Mouse (Mus musculus): ENCODE measurements around the gene Serpinb1a. TPM values are rescaled to one million over a fixed set of nuclear protein-coding genes. Genes with fewer than 3 reads are reported as not detected.

Serpinb1a gene
- polyA plus RNA-seq, 1 experiment, result 18.0 TPM

- no peak for DNase-seq (ENCODE audit: low spot score)
Observed at GRCm38 (mm10) chr13:32839314-32839713, 11.7 kb downstream of the Serpinb1a start.

DNA sequence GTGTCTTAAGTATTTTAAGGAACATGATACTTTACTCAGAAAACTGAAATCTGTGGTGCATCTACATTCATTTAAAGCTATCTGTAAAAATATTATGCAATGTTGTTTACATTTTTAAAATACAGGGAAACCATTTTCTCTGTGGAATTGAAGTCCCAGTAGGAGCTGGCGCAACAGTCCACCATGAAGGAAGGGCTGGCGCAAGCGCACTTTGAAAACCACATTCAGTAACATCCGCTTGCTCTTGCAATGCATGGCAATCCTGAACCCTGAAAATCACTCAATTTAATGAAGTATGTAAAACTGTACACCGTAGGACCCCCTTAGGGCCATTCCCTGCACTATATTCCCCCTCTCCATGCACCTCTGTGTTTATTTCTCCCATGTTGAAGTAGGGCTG lies 16.5 kb downstream of the Serpinb1a start:
- DNase-seq (ENCODE audit: low spot score), result no peak

GRCm38 (mm10) chr13:32833237-32833636 lies 17.7 kb downstream of the Serpinb1a start:
- DNase-seq (ENCODE audit: low spot score), result no peak

- no peak for DNase-seq (ENCODE audit: low spot score)
Observed at GRCm38 (mm10) chr13:32832776-32833175, 18.2 kb downstream of the Serpinb1a start.

DNA sequence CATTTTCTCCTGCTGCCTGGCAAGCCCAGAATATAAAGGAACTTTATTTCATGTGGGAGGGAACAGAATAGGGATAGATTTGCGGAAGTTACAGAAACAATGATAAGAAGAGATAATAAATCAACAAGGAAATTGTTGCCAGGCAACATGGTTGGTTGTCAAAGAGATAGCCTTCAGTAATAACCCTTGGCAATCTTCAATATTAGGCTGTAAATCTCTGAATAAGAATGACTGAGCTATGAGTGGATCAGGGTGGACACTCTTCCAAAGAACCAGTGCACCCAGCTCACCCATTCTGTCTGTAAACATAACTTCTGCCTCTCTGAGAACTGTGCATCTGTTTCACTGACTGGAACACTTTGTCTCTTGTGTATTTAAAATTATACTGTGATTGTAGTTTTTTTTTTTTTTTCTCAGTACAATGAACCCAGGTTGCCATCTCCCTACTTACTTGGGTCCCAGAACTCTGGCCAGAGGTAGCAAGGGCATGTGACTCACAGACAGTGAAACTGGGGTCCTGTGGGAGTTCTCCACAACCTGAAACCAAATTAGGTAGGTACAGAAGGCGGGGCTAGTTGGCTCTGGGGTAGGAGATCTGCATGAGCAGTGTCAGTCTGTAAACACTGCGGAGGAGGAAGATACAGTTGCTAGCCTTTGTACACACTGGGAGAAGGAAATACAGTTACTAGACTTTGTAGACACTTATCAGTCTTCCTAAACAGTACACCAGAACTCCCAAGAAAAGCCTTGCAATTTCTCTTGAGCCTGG lies 19.3 kb downstream of the Serpinb1a start:
- DNase-seq (ENCODE audit: low spot score), result no peak

DNA sequence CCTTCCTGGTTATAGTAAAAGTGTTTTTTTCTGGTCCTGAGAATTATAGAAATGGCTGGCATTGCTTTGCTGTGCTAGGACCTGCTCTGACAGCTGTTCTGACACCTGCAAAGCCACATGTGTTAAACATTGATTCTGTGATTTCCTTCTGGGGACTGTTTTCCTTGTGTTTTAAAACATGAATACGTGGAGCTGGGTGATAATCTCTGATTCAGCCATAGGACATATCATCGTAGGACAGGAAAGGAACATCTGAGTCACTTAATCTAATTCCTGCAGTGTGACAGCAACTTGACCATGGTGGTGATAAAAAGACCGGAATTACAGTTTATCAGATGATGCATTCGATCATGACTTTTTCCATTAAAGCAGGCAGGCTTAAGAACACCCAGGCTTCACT lies 22.1 kb downstream of the Serpinb1a start:
- no peak for DNase-seq (ENCODE audit: low spot score)

- DNase-seq (ENCODE audit: low spot score), result no peak
Observed at GRCm38 (mm10) chr13:32827951-32828350, 23.0 kb downstream of the Serpinb1a start.

DNA sequence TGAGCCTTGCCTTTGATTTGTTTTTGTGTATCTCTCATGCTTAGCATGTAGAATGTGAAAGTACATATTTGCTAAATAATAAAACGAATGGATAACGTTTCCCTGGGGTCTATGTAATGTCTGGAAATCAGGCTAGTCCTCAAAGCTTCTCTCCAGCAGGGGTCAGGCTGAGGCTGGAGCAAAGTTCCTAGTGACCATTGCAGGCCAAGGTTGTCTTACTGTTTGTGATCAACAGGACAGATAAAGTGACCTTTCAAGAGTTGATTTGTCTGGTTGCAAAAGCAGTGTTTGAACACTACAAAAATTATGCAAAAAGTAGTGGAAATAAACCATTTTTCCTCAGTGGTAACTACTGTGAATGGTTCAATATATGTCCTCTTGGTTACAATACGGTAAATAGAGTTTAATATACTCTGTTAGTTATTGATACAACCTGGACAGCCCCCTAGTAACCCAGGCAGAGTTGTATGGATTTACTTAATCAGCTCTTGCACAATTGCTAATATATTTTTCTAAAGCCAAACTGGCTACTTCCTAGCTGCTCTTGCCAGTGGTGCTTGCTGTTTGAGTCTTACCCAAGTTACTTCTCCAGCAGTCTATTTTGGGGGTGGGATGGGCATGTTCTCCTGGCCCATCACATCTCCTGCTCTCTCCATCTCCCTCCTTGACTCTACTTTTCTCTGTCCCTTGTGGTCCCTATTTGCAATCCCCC lies 23.7 kb downstream of the Serpinb1a start:
- DNase-seq (ENCODE audit: low spot score), result no peak

DNA sequence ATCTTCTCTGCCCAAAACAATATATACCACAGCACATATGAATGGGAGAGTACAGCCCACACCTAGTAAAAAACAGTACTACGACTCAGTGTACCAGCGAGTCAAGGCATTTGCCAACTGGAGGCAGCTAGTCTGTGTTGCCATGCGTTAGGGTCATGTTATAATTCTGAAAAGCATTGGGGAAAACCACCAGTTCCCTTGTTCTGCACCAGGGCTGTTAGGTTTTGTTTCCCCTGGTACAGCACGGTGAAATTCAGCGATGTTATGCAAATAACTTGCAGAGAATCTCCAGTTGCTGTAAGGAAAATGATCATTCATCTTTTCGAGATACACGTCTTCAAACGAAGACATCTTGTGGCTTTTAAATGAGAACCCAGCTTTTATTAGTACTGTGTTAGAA lies 25.4 kb downstream of the Serpinb1a start:
- DNase-seq (ENCODE audit: low spot score), result no peak

GRCm38 (mm10) chr13:32824377-32825330 lies 26.3 kb downstream of the Serpinb1a start:
- no peak for DNase-seq (ENCODE audit: low spot score)

- DNase-seq (ENCODE audit: low spot score), result no peak
Observed at GRCm38 (mm10) chr13:32823126-32823525, 27.9 kb downstream of the Serpinb1a start.

DNA sequence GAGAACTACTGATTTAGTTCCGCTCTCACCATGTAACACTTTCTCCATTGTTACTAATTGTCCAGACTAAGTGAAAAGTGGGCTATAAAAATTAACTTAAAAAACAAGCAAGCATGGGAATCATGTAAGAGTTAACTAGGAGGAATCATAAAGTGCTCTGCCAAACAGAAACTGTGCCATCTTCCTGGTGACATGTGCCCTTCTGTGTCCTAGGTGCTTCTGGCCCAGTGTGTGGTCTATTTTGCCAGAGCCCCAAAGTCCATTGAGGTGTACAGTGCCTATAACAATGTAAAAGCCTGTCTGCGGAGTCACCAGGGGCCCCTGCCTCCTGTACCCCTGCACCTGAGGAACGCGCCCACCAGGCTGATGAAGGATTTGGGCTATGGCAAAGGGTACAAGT lies 29.3 kb downstream of the Serpinb1a start:
- no peak for DNase-seq (ENCODE audit: low spot score)

- DNase-seq (ENCODE audit: low spot score), result no peak
Observed at GRCm38 (mm10) chr13:32819926-32820325, 31.1 kb downstream of the Serpinb1a start.

DNA sequence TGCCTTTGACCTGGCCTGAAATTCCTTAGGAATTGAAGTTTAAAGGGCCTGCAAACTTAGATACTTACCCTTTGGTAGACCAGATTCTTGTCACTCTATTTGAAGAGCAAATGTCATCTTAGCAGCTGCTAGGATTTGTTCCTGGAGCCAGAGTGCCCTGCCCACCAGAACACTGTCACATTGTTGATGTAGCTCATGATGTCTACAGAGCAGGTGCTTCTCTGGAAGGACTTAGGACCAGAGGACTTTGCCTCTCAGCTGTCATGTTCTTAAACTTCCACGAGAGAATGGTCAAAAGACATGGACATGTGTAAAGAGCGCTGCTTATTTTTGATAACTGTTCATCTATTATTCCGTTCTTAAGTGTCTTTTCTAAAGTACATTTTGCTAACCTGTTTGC lies 31.7 kb downstream of the Serpinb1a start:
- no peak for DNase-seq (ENCODE audit: low spot score)

GRCm38 (mm10) chr13:32807624-32808023 lies 43.4 kb downstream of the Serpinb1a start:
- DNase-seq (ENCODE audit: low spot score), result no peak

- no peak for DNase-seq (ENCODE audit: low spot score)
Observed at GRCm38 (mm10) chr13:32806820-32807219, 44.2 kb downstream of the Serpinb1a start.

DNA sequence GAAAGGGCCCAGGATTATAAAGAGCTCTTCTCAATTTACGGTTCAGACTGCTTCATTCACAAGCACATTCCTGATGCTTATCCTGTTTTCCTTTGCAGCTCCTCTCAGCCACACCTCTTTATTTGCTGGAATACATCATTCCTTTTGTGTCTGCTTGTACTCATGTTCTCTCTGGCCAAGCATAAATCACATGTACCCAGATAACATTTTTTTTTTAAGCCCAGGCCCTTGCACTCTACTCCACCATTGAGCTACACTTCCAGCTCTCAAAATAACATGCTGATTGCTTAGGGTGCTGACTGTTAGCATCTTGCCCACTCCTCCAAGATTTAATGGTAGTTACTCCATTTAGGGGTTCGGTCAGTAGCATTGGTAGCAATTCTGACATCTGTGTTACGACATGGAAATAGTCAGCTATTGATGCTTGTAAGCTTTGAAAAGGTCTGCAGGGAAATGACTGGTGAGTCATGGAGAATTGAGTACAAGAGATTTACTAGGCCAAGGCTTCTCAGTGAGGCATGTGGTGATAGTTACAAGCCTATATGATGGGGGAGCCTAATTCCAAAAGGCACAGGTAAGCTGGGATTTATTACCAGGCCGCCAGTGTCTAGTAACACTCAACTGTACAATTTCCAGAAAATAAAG lies 47.2 kb downstream of the Serpinb1a start:
- no peak for DNase-seq (ENCODE audit: low spot score)

DNA sequence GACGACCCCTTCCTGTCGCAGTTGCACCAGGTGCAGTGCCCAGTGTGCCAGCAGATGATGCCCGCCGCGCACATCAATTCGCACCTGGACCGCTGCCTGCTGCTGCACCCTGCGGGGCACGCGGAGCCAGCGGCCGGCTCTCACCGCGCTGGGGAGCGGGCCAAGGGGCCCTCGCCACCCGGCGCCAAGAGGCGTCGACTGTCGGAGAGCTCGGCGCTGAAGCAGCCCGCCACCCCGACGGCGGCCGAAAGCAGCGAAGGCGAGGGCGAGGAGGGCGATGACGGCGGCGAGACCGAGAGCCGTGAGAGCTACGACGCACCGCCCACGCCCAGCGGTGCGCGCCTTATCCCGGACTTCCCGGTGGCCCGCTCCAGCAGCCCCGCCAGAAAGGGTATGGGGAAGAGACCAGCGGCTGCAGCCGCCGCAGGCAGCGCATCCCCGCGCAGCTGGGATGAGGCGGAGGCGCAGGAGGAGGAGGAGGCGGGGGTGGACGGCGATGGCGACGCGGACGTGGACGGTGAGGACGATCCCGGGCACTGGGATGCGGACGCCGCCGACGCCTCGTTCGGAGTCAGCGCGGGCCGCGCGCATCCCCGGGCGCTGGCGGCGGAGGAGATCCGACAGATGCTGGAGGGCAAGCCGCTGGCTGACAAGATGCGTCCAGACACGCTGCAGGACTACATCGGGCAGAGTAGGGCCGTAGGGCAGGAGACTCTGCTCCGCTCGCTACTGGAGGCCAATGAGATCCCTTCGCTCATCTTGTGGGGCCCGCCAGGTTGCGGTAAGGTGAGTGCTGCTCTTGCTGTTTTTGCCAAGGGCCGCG lies 48.5 kb downstream of the Serpinb1a start, which contains the start of gene D930007J09Rik:
D930007J09Rik (minus strand) TSS at position 591 of the 823 bp plus-strand sequence.
- no peak for DNase-seq (ENCODE audit: low spot score)

- peak; percentile 87 for DNase-seq (ENCODE audit: low spot score)
Observed at GRCm38 (mm10) chr13:32801693-32802221, 49.2 kb downstream of the Serpinb1a start, which contains the start of gene Wrnip1. TSS of gene Wrnip1 (plus strand) at chr13:32802038.

DNA sequence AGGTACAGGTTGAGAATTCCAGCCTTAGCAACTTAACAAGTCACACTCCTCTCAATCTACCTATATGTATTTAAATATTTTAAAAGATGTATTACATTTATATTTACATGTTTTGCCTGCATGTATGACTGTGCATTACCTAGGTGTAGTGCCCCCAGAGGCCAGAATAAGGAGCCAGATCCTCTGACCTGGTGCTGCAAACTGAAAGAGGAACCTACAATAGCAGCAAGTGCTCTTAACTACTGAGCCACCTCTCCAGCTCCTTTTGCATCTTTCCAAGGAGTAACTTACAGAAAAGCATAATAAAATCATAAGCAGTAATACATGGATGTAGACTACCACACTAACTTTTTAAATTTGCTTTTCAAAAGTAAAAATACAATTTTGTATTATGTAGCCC lies 50.1 kb downstream of the Serpinb1a start:
- no peak for DNase-seq (ENCODE audit: low spot score)
